ENCODE assay signal across 7 mouse cellular contexts in the genomic region with DNA sequence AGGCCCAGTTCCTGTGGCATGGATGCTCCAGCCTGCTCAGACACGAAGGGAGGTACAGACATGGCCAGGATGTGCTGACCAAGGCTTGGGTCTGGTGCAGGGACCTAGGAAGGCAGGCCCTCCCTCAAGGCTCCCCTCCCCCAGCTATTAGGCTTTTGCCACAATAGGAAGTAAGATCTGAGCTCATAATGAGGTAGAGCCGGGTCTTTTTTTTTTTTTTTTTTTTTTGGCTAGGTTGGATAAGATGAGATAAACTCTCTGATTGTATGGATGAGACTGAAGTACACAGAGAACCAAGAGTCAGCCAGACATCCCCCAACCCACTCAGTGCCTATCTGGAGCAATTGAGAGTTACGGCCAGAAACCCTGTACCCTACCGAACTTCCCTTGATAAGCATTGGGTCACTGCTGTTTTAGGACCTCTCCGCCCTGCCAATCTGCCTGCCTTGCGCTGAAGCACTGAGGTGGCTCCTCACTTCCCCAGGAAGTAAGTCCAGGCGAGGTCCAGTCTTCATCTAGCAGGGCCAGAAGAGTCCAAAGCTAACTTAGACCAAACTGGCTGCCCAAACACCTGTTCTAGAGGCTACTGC. TPM values are rescaled to one million over a fixed set of nuclear protein-coding genes. Genes with fewer than 3 reads are reported as not detected.
DNase-seq lines count a peak whose midpoint lies in the region; ATAC-seq and TF ChIP-seq lines count a peak whose summit lies in the region.

No protein-coding gene starts in this region.

- H3K9me3 ChIP-seq in lung, postnatal 0 days (ENCODE audit: low read length) = no peaks in the 10 kb centered on the region
- H3K9me3 ChIP-seq in MEL (replicated peaks; ENCODE audit: insufficient read depth, low read length) = no peaks in the 10 kb centered on the region

- H3K4me3 ChIP-seq in lung, postnatal 0 days (ENCODE audit: low read depth, low read length) = no peak overlapping the region
- peak overlapping the region; percentile 60 to 71 for H3K4me3 ChIP-seq in MEL (ENCODE audit: control insufficient read depth in 1 of 2, insufficient read depth in 1 of 2, low read depth in 2 of 2, low read length in 2 of 2)
- H3K4me3 ChIP-seq in macrophage (ENCODE audit: inconsistent target) = peak overlapping the region; percentile 55

- no peak overlapping the region for H3K9ac ChIP-seq in lung, postnatal 0 days (replicated peaks; ENCODE audit: low read depth)
- peak overlapping the region; percentile 62 for H3K9ac ChIP-seq in MEL (ENCODE audit: control insufficient read depth, low read depth, low read length, poor library complexity, severe bottlenecking)

- no peak for ATAC-seq in lung, postnatal 0 days
- ATAC-seq in erythroblast, adult 5-6 weeks (replicated peaks; ENCODE audit: low FRiP score, poor library complexity, severe bottlenecking) = peak; percentile 35
- no peak for ATAC-seq in granulocyte monocyte progenitor cell, adult 5-6 weeks (replicated peaks; ENCODE audit: poor library complexity, severe bottlenecking)

- no peak for TF ChIP-seq POLR2A in MEL (IDR thresholded peaks at IDR 0.05; ENCODE audit: control insufficient read depth in 1 of 2, insufficient read depth in 1 of 2, low read depth in 1 of 2, low read length in 2 of 2, poor library complexity in 1 of 2)

- WGBS in lung, postnatal 0 days = 80% methylated on average over 6 of the region's 7 CpGs
- WGBS in macrophage (ENCODE audit: missing documents) = 11% methylated on average over 7 of the region's 7 CpGs

- H3K27ac ChIP-seq in lung, postnatal 0 days (ENCODE audit: low read length) = no peak overlapping the region
- peak overlapping the region; percentile 88 for H3K27ac ChIP-seq in MEL (ENCODE audit: control insufficient read depth, low read depth, low read length)
- peak overlapping the region; percentile 83 for H3K27ac ChIP-seq in macrophage

- TF ChIP-seq EP300 in lung, postnatal 0 days (IDR thresholded peaks at IDR 0.05) = no peak
- TF ChIP-seq EP300 in MEL (IDR thresholded peaks at IDR 0.05; ENCODE audit: low read depth in 1 of 2, low read length in 2 of 2) = peak in 1 of 2 experiments; percentile 42; a peak in 2 of 4 replicates

- peak overlapping the region; percentile 17; the same call in 1 of the 2 replicates for H3K4me2 ChIP-seq in lung, postnatal 0 days (replicated peaks; ENCODE audit: low read depth, low read length)

- TF ChIP-seq CTCF in lung, postnatal 0 days (IDR thresholded peaks at IDR 0.05) = no peak
- no peak for TF ChIP-seq CTCF in MEL (IDR thresholded peaks at IDR 0.05 in 2 of 3, conservative IDR thresholded peaks at IDR 0.05 in 1 of 3; ENCODE audit: control insufficient read depth in 1 of 3, insufficient read depth in 1 of 3, low read depth in 2 of 3, low read length in 3 of 3, poor library complexity in 1 of 3, severe bottlenecking in 1 of 3)

- no peak for DNase-seq in lung, postnatal 0 days (ENCODE audit: low spot score)
- no peak for DNase-seq in lung, postnatal 10 days
- no peak for DNase-seq in MEL (ENCODE audit: low read depth, low spot score)
- DNase-seq in ovary, postnatal 14 days (ENCODE audit: low spot score) = no peak

- H3K4me1 ChIP-seq in lung, postnatal 0 days (ENCODE audit: insufficient read depth, low read depth, low read length) = no peaks in the 10 kb centered on the region
- H3K4me1 ChIP-seq in MEL (ENCODE audit: control insufficient read depth in 1 of 2, insufficient read depth in 2 of 2, low read length in 2 of 2) = peaks cover 6 to 21% of the 10 kb centered on the region in 2 experiments; a peak in 3 of 4 replicates

- no peaks in the 10 kb centered on the region for H3K27me3 ChIP-seq in lung, postnatal 0 days (replicated peaks; ENCODE audit: insufficient read depth, low read length)
- H3K27me3 ChIP-seq in MEL (ENCODE audit: control insufficient read depth in 1 of 2, insufficient read depth in 2 of 2, low read length in 2 of 2) = no peaks in the 10 kb centered on the region

- TF ChIP-seq RAD21 in MEL (IDR thresholded peaks at IDR 0.05; ENCODE audit: low read depth, low read length) = no peak

- H3K79me2 ChIP-seq in MEL (ENCODE audit: control insufficient read depth, insufficient read depth, low read length, poor library complexity) = peaks cover 2% of the 10 kb centered on the region
- peaks cover 36% of the 10 kb centered on the region for H3K79me2 ChIP-seq in macrophage (ENCODE audit: inconsistent target)

- H3K36me3 ChIP-seq in lung, postnatal 0 days (ENCODE audit: insufficient read depth, low read length) = no peaks in the 10 kb centered on the region
- peaks cover 2 to 8% of the 10 kb centered on the region in 2 experiments; a peak in 2 of 4 replicates for H3K36me3 ChIP-seq in MEL (ENCODE audit: control insufficient read depth in 1 of 2, insufficient read depth in 2 of 2, low read length in 2 of 2)
- peaks cover 34% of the 10 kb centered on the region for H3K36me3 ChIP-seq in macrophage (ENCODE audit: inconsistent target)

TF ChIP-seq in MEL, 35 proteins besides CTCF, POLR2A, EP300 and RAD21:
- TF ChIP-seq POLR2AphosphoS2 (IDR thresholded peaks at IDR 0.05; ENCODE audit: low read length) = no peak
- no peak for TF ChIP-seq TAL1 (IDR thresholded peaks at IDR 0.05; ENCODE audit: low read length)
- TF ChIP-seq MXI1 (IDR thresholded peaks at IDR 0.05; ENCODE audit: low read depth, low read length) = no peak; the same call in 1 of the 2 replicates
- TF ChIP-seq CHD1 (IDR thresholded peaks at IDR 0.05; ENCODE audit: low read depth, low read length) = no peak
- no peak for TF ChIP-seq TCF12 (IDR thresholded peaks at IDR 0.05; ENCODE audit: low read depth, low read length)
- TF ChIP-seq MAFK (IDR thresholded peaks at IDR 0.05; ENCODE audit: borderline replicate concordance, low read depth, low read length) = no peak
- TF ChIP-seq SIN3A (IDR thresholded peaks at IDR 0.05; ENCODE audit: low read length) = peak; percentile 45; the same call in 1 of the 2 replicates
- no peak for TF ChIP-seq NRF1 (IDR thresholded peaks at IDR 0.05; ENCODE audit: insufficient read depth, low read depth, low read length, poor library complexity, severe bottlenecking)
- no peak for TF ChIP-seq USF1 (IDR thresholded peaks at IDR 0.05; ENCODE audit: low read depth, low read length)
- peak; percentile 27; the same call in 1 of the 2 replicates for TF ChIP-seq GATA1 (IDR thresholded peaks at IDR 0.05; ENCODE audit: low read depth, low read length)
- TF ChIP-seq JUND (IDR thresholded peaks at IDR 0.05; ENCODE audit: low read depth, low read length) = no peak
- no peak for TF ChIP-seq MYC (IDR thresholded peaks at IDR 0.05; ENCODE audit: low read depth, low read length)
- peak; percentile 95 for TF ChIP-seq ZNF384 (IDR thresholded peaks at IDR 0.05; ENCODE audit: low read depth, low read length)
- TF ChIP-seq HCFC1 (IDR thresholded peaks at IDR 0.05; ENCODE audit: low read depth, low read length) = no peak
- TF ChIP-seq ELF1 (IDR thresholded peaks at IDR 0.05; ENCODE audit: low read depth, low read length) = no peak

RNA-seq across cellular contexts. Expression of a gene that starts 15.3 kb away (rescaled TPM):
- polyA plus RNA-seq in lung, postnatal 0 days (2015; fragmentation: Nextera tagmentation; extraction: Ambion mirVana) = 36.2 and 38.0 TPM in 2 replicates
- 45.3 and 45.7 TPM in 2 replicates for total RNA-seq in MEL (2012; rRNA removed)
- 10 to 100 TPM in 1 of 2 experiments, not detected in 1; 68.9 TPM for polyA plus RNA-seq in MEL (2012; ENCODE audit: insufficient read depth in 1 of 2, insufficient read length in 2 of 2, low read depth in 1 of 2, low replicate concordance in 2 of 2, missing spikeins in 1 of 2)
- total RNA-seq in erythroblast, adult 5-6 weeks (2015; ENCODE audit: low replicate concordance) = 40.0 and 40.1 TPM in 2 replicates
- total RNA-seq in erythroblast, adult 5-6 weeks (2017; ENCODE audit: low replicate concordance) = 67.2 and 89.1 TPM in 2 replicates
- 100 to 1,000 TPM in 8 of 26 experiments, 10 to 100 TPM in 18; 33.6 to 141 (median 81.5) TPM for total RNA-seq in macrophage (2018; cell fraction: chromatin; rRNA removed)
- total RNA-seq in macrophage (2018; cell fraction: cytosol; rRNA removed) = 100 to 1,000 TPM in 4 of 26 experiments, 10 to 100 TPM in 22; 34.2 to 113 (median 67.1) TPM
- total RNA-seq in macrophage (2018; cell fraction: nucleus; rRNA removed) = 100 to 1,000 TPM in 1 of 26 experiments, 10 to 100 TPM in 25; 25.2 to 119 (median 61.8) TPM
- 43.0 to 72.5 TPM (median 71.4 TPM) in 3 replicates for polyA plus RNA-seq in macrophage (2018)
- total RNA-seq in granulocyte monocyte progenitor cell, adult 5-6 weeks (2014; fragmentation: Nextera tagmentation) = 172 and 174 TPM in 2 replicates
- total RNA-seq in granulocyte monocyte progenitor cell, adult 5-6 weeks (2017) = 148 and 151 TPM in 2 replicates
